Mouse (Mus musculus) limb, embryonic 11.5 days (tissue): ENCODE measurements around the gene Ass1. TPM values are rescaled to one million over a fixed set of nuclear protein-coding genes. Genes with fewer than 3 reads are reported as not detected.

Experiments used
- ATAC-seq: fragments of 200-750 bp; cut with Nextera tagmentation; 2 replicates; pipeline ENCODE4 v1.8.0; 2017; ENCODE audit warnings: low read depth; ENCODE audit not compliant: insufficient number of reproducible peaks, low FRiP score, low TSS enrichment
- DNase-seq: peaks from one replicate; pipeline ENCODE4 v3.0.0-alpha.2; 2015; ENCODE audit warnings: low spot score
- H3K27ac ChIP-seq: fragments of 300-500 bp; sonication (generic); replicated peaks from 2 replicates; pipeline ENCODE4 v1.5.1; 2014; ENCODE audit warnings: low read depth, mild to moderate bottlenecking, low read length
- H3K27me3 ChIP-seq: fragments of 300-500 bp; sonication (generic); 2 replicates; pipeline ENCODE4 v1.6.1; 2014; ENCODE audit warnings: mild to moderate bottlenecking, low read length, mixed read lengths; ENCODE audit not compliant: control insufficient read depth, insufficient read depth
- H3K36me3 ChIP-seq: fragments of 300-500 bp; sonication (generic); 2 replicates; pipeline ENCODE4 v1.6.1; 2014; ENCODE audit warnings: mild to moderate bottlenecking, low read length, moderate library complexity, mixed read lengths; ENCODE audit not compliant: control insufficient read depth, insufficient read depth
- H3K4me1 ChIP-seq: fragments of 300-500 bp; sonication (generic); 2 replicates; pipeline ENCODE4 v1.6.1; 2014; ENCODE audit warnings: low read length, mixed read lengths; ENCODE audit not compliant: control insufficient read depth, insufficient read depth
- H3K4me2 ChIP-seq: fragments of 300-500 bp; sonication (generic); 2 replicates; pipeline ENCODE4 v1.6.1; 2014; ENCODE audit warnings: low read depth, mild to moderate bottlenecking, moderate library complexity; ENCODE audit not compliant: severe bottlenecking
- H3K4me3 ChIP-seq: fragments of 300-500 bp; sonication (generic); 2 replicates; pipeline ENCODE4 v1.5.1; 2014; ENCODE audit warnings: low read depth, low read length
- H3K9ac ChIP-seq: fragments of 300-500 bp; sonication (generic); 2 replicates; pipeline ENCODE4 v1.6.1; 2014; ENCODE audit warnings: mild to moderate bottlenecking, low read length
- H3K9me3 ChIP-seq: fragments of 300-500 bp; sonication (generic); 2 replicates; pipeline ENCODE4 v1.6.1; 2016; ENCODE audit warnings: low read length; ENCODE audit not compliant: control insufficient read depth
- WGBS: fragments of 180-500 bp; shearing (Covaris S2); extraction: QIAGEN DNeasy Blood & Tissue Kit; methylation state at CpG from one replicate; pipeline ENCODE4 v1.1.7; 2014; 5-methylcytosine and 5-hydroxymethylcytosine counted together
- polyA plus RNA-seq: library from polyadenylated mRNA; unstranded; fragments of >200 nt; fragmentation: Nextera tagmentation; extraction: Ambion mirVana; gene quantifications from 2 replicates; pipeline ENCODE4 v1.2.1, GENCODE M21; 2014

Ass1 gene
- polyA plus RNA-seq, 1 experiment from 2014 or later, result 5.8 TPM

GRCm38 (mm10) chr2:31470683-31471385 is 827 bp downstream of the Ass1 start:
- Histone ChIP-seq H3K27ac (no peak overlapping the region), H3K4me2 (peak overlapping the region; percentile 73), H3K9me3 (no peaks in the 10 kb centered on the region), H3K9ac (peak overlapping the region; percentile 34; the same call in 1 of the 2 replicates), H3K27me3 (peaks cover 34% of the 10 kb centered on the region), H3K36me3 (no peaks in the 10 kb centered on the region; the same call in 1 of the 2 replicates), H3K4me3 (peak overlapping the region; percentile 29), H3K4me1 (peaks cover 11% of the 10 kb centered on the region)
- 9% methylated on average over 18 of the region's 19 CpGs for WGBS
- DNase-seq (peak; percentile 45), ATAC-seq (no peak)

- H3K9me3 ChIP-seq, result no peaks in the 10 kb centered on the region
- WGBS, result 42% methylated on average over 6 of the region's 6 CpGs
- ATAC-seq (no peak), DNase-seq (no peak)
- H3K4me3 ChIP-seq, result no peak overlapping the region
- no peak overlapping the region for H3K4me2 ChIP-seq
- peaks cover 34% of the 10 kb centered on the region for H3K27me3 ChIP-seq
- no peak overlapping the region for H3K27ac ChIP-seq
- H3K4me1 ChIP-seq, result peaks cover 11% of the 10 kb centered on the region
- no peak overlapping the region for H3K9ac ChIP-seq
- no peaks in the 10 kb centered on the region; the same call in 1 of the 2 replicates for H3K36me3 ChIP-seq
Observed at GRCm38 (mm10) chr2:31471611-31472010, 1.6 kb downstream of the Ass1 start.

GRCm38 (mm10) chr2:31472406-31473065 is 2.5 kb downstream of the Ass1 start:
- Histone ChIP-seq H3K36me3 (no peaks in the 10 kb centered on the region; the same call in 1 of the 2 replicates), H3K27ac (no peak overlapping the region), H3K9me3 (no peaks in the 10 kb centered on the region), H3K4me3 (no peak overlapping the region), H3K4me2 (no peak overlapping the region), H3K4me1 (peaks cover 11% of the 10 kb centered on the region), H3K9ac (no peak overlapping the region), H3K27me3 (peaks cover 34% of the 10 kb centered on the region)
- ATAC-seq (no peak), DNase-seq (peak; percentile 74)
- WGBS, result 51% methylated on average over 10 of the region's 10 CpGs

GRCm38 (mm10) chr2:31473941-31474340 is 3.9 kb downstream of the Ass1 start:
- no peak overlapping the region for H3K27ac ChIP-seq
- no peak overlapping the region for H3K9ac ChIP-seq
- H3K9me3 ChIP-seq, result no peaks in the 10 kb centered on the region
- no peaks in the 10 kb centered on the region; the same call in 1 of the 2 replicates for H3K36me3 ChIP-seq
- peaks cover 11% of the 10 kb centered on the region for H3K4me1 ChIP-seq
- 66% methylated on average over 4 of the region's 4 CpGs for WGBS
- no peak overlapping the region for H3K4me3 ChIP-seq
- ATAC-seq (no peak), DNase-seq (no peak)
- peaks cover 28% of the 10 kb centered on the region for H3K27me3 ChIP-seq
- H3K4me2 ChIP-seq, result no peak overlapping the region

GRCm38 (mm10) chr2:31474686-31475085 is 4.7 kb downstream of the Ass1 start:
- Histone ChIP-seq H3K4me3 (no peak overlapping the region), H3K4me1 (peaks cover 10% of the 10 kb centered on the region), H3K27ac (no peak overlapping the region), H3K4me2 (no peak overlapping the region), H3K36me3 (no peaks in the 10 kb centered on the region; the same call in 1 of the 2 replicates), H3K27me3 (peaks cover 22% of the 10 kb centered on the region), H3K9ac (no peak overlapping the region), H3K9me3 (no peaks in the 10 kb centered on the region)
- 69% methylated on average over 5 of the region's 5 CpGs for WGBS
- ATAC-seq (no peak), DNase-seq (no peak)

- H3K9me3 ChIP-seq, result no peaks in the 10 kb centered on the region
- no peak for DNase-seq
- no peak overlapping the region for H3K27ac ChIP-seq
- no peak overlapping the region for H3K4me3 ChIP-seq
- no peak for ATAC-seq
- H3K9ac ChIP-seq, result no peak overlapping the region
- WGBS, result 79% methylated on average over 10 of the region's 10 CpGs
- H3K27me3 ChIP-seq, result peaks cover 10% of the 10 kb centered on the region
- no peaks in the 10 kb centered on the region; the same call in 1 of the 2 replicates for H3K36me3 ChIP-seq
- H3K4me1 ChIP-seq, result no peaks in the 10 kb centered on the region
- H3K4me2 ChIP-seq, result no peak overlapping the region
Observed at GRCm38 (mm10) chr2:31476107-31476820, 6.3 kb downstream of the Ass1 start.

GRCm38 (mm10) chr2:31477234-31478161 is 7.5 kb downstream of the Ass1 start:
- Histone ChIP-seq H3K27me3 (no peaks in the 10 kb centered on the region; the same call in 1 of the 2 replicates), H3K4me1 (no peaks in the 10 kb centered on the region), H3K4me3 (no peak overlapping the region), H3K9ac (no peak overlapping the region), H3K9me3 (no peaks in the 10 kb centered on the region), H3K27ac (no peak overlapping the region), H3K4me2 (no peak overlapping the region), H3K36me3 (no peaks in the 10 kb centered on the region; the same call in 1 of the 2 replicates)
- DNase-seq (no peak), ATAC-seq (no peak)
- 76% methylated on average over 12 of the region's 12 CpGs for WGBS
